Mouse (Mus musculus) layer of hippocampus, adult 2 months (tissue): ENCODE data around the gene Agmat. TPM values are rescaled to one million over a fixed set of nuclear protein-coding genes. Genes with fewer than 3 reads are reported as not detected.

Experiments used
- DNase-seq, 2 experiments: peaks; one replicate each; pipeline ENCODE4 v3.0.0; 2022; ENCODE audit warnings: low spot score in 2 of 2
- H3K27ac ChIP-seq: fragments of 200-600 bp; 2 replicates; pipeline ENCODE4 v1.8.1; 2022
- H3K4me3 ChIP-seq: fragments of 200-600 bp; 2 replicates; pipeline ENCODE4 v1.8.1; 2022; ENCODE audit warnings: mild to moderate bottlenecking
- CTCF ChIP-seq: fragments of 200-600 bp; conservative IDR thresholded peaks from 2 replicates; pipeline ENCODE4 v1.8.1; 2022; ENCODE audit warnings: antibody characterized with exemption, mild to moderate bottlenecking, moderate library complexity
- total RNA-seq, 2 experiments: library from RNA; stranded (reverse); gene quantifications; 2 replicates each; pipeline ENCODE4 v1.2.3; 2021

The Agmat gene
- total RNA-seq, 2 experiments from 2014 or later: not detected

GRCm38 (mm10) chr4:141722731-141723672, 23.5 kb upstream of the Agmat start, which contains the start of gene Ddi2:
Ddi2 (minus strand) TSS chr4:141723419.
- TF ChIP-seq CTCF: no peak
- Histone ChIP-seq H3K4me3 (peak within 1 kb of the TSS; percentile 73), H3K27ac (peak within 1 kb of the TSS; percentile 98)
- peak; percentile 92 to 93 for DNase-seq

- no peak for TF ChIP-seq CTCF
Measured at GRCm38 (mm10) chr4:141723673-141724068, 22.8 kb upstream of the Agmat start.

GRCm38 (mm10) chr4:141724594-141724993, 21.9 kb upstream of the Agmat start:
- TF ChIP-seq CTCF: no peak
- DNase-seq: no peak
- Histone ChIP-seq H3K4me3 (no peak overlapping the region), H3K27ac (no peak overlapping the region)

More at GRCm38 (mm10) chr4:141723673-141724068, 22.8 kb upstream of the Agmat start:
- Histone ChIP-seq H3K27ac (peak overlapping the region; percentile 89), H3K4me3 (peak overlapping the region; percentile 73)
- no peak for DNase-seq

GRCm38 (mm10) chr4:141725277-141725676, 21.2 kb upstream of the Agmat start:
- Histone ChIP-seq H3K27ac (no peak overlapping the region), H3K4me3 (no peak overlapping the region)
- TF ChIP-seq CTCF: no peak
- no peak for DNase-seq

GRCm38 (mm10) chr4:141725738-141726137, 20.7 kb upstream of the Agmat start:
- DNase-seq: no peak
- TF ChIP-seq CTCF: no peak
- H3K4me3 ChIP-seq: no peak overlapping the region
- H3K27ac ChIP-seq: no peak overlapping the region

GRCm38 (mm10) chr4:141729266-141729665, 17.2 kb upstream of the Agmat start:
- no peak overlapping the region for H3K4me3 ChIP-seq
- no peak for TF ChIP-seq CTCF
- no peak overlapping the region for H3K27ac ChIP-seq
- no peak for DNase-seq

GRCm38 (mm10) chr4:141730401-141730800, 16.1 kb upstream of the Agmat start:
- DNase-seq: no peak
- no peak overlapping the region for H3K27ac ChIP-seq
- no peak for TF ChIP-seq CTCF
- no peak overlapping the region for H3K4me3 ChIP-seq

GRCm38 (mm10) chr4:141731766-141732165, 14.7 kb upstream of the Agmat start:
- Histone ChIP-seq H3K27ac (no peak overlapping the region), H3K4me3 (no peak overlapping the region)
- DNase-seq: no peak
- TF ChIP-seq CTCF: no peak

- peak; percentile 90 to 95 for DNase-seq
- H3K4me3 ChIP-seq: peak overlapping the region; percentile 60
- TF ChIP-seq CTCF: 0 out of 2 replicates have a peak, but pooled peaks have one; percentile 10
- peak overlapping the region; percentile 88 for H3K27ac ChIP-seq
Measured at GRCm38 (mm10) chr4:141734446-141735205, 11.8 kb upstream of the Agmat start.

GRCm38 (mm10) chr4:141735206-141735560, 11.3 kb upstream of the Agmat start:
- DNase-seq: no peak

GRCm38 (mm10) chr4:141736856-141737255, 9.6 kb upstream of the Agmat start:
- Histone ChIP-seq H3K27ac (no peak overlapping the region), H3K4me3 (no peak overlapping the region)
- TF ChIP-seq CTCF: no peak
- no peak for DNase-seq

More at GRCm38 (mm10) chr4:141735206-141735560, 11.3 kb upstream of the Agmat start:
- Histone ChIP-seq H3K27ac (peak overlapping the region; percentile 88), H3K4me3 (peak overlapping the region; percentile 60)
- no peak for TF ChIP-seq CTCF

- no peak for TF ChIP-seq CTCF
- no peak for DNase-seq
Measured at GRCm38 (mm10) chr4:141738015-141738414, 8.5 kb upstream of the Agmat start.

GRCm38 (mm10) chr4:141741856-141742255, 4.6 kb upstream of the Agmat start:
- TF ChIP-seq CTCF: no peak
- no peak for DNase-seq
- Histone ChIP-seq H3K4me3 (no peak overlapping the region), H3K27ac (no peak overlapping the region)

More at GRCm38 (mm10) chr4:141738015-141738414, 8.5 kb upstream of the Agmat start:
- no peak overlapping the region for H3K27ac ChIP-seq
- no peak overlapping the region for H3K4me3 ChIP-seq
